ENCODE assay signal across 9 mouse cellular contexts in the genomic region with DNA sequence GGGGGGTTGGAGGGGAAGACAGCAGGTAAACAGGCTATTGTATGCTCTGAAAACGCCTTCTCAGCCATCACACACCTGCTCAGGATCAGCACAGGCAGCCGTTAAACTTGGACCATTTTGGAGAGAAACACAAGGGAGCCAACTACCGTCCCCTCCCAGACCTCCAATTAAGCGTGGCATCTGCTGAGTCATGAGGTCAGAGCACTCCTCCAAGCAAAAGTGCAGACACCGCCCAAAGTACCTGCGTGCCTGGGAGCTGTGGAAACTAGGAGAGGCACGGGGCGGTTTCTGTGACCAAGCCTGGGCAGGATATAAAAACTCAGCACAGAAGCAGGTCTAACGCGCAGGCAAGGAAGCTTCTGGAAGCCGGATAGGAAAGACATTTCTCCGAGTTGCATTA. TPM values are rescaled to one million over a fixed set of nuclear protein-coding genes. Genes with fewer than 3 reads are reported as not detected.
DNase-seq lines count a peak whose midpoint lies in the region; ATAC-seq lines count a peak whose summit lies in the region.
"Had no signal": no experiment of that assay in that cellular context is flagged by ENCODE, and none has a peak within 500 bp of the region (broad histone marks: within the 10 kb centered on the region; RNA-seq: fewer than 3 reads in every experiment).

No protein-coding gene starts in this region.

- H3K9me3 ChIP-seq in neural tube, embryonic 11.5 days (ENCODE audit: control insufficient read depth, low read length), result no peaks in the 10 kb centered on the region
- no peaks in the 10 kb centered on the region for H3K9me3 ChIP-seq in neural tube, embryonic 15.5 days (replicated peaks)

- no peak for ATAC-seq in neural tube, embryonic 11.5 days (ENCODE audit: insufficient read depth, low FRiP score, low TSS enrichment)
- no peak for ATAC-seq in neural tube, embryonic 15.5 days (ENCODE audit: low FRiP score)

- H3K27ac ChIP-seq in neural tube, embryonic 11.5 days (ENCODE audit: low read depth, low read length), result no peak overlapping the region
- H3K27ac ChIP-seq in neural tube, embryonic 15.5 days (replicated peaks), result no peak overlapping the region

- 54% methylated on average over 12 of the region's 12 CpGs for WGBS in neural tube, embryonic 11.5 days
- 43% methylated on average over 12 of the region's 12 CpGs for WGBS in neural tube, embryonic 15.5 days

- no peak overlapping the region for H3K4me2 ChIP-seq in neural tube, embryonic 11.5 days (ENCODE audit: low read depth)
- H3K4me2 ChIP-seq in neural tube, embryonic 15.5 days, result no peak overlapping the region

- 0 out of 2 replicates have a peak, but pooled peaks cover 3% of the 10 kb centered on the region for H3K4me1 ChIP-seq in neural tube, embryonic 11.5 days (ENCODE audit: control insufficient read depth, insufficient read depth, low read length)
- H3K4me1 ChIP-seq in neural tube, embryonic 15.5 days, result peaks cover 5% of the 10 kb centered on the region; the same call in 1 of the 2 replicates

- H3K27me3 ChIP-seq in neural tube, embryonic 11.5 days (ENCODE audit: control insufficient read depth, insufficient read depth, low read length), result no peaks in the 10 kb centered on the region
- H3K27me3 ChIP-seq in neural tube, embryonic 15.5 days (replicated peaks), result no peaks in the 10 kb centered on the region

- DNase-seq in neural tube, embryonic 11.5 days (ENCODE audit: low spot score), result peak; percentile 17
- peak; percentile 24 for DNase-seq in induced T-regulatory cell, adult 2 months (ENCODE audit: low read depth)
- DNase-seq in lung, adult 18-20 months, result peak; percentile 85 to 88
- DNase-seq in testis, postnatal 14 days (ENCODE audit: low spot score), result peak; percentile 20
- DNase-seq in spleen, postnatal 14 days (ENCODE audit: low spot score in 2 of 2), result no peak
- no peak for DNase-seq in adrenal gland, postnatal 25 days
- DNase-seq in layer of hippocampus, postnatal 36 days, result no peak

- no peak overlapping the region for H3K4me3 ChIP-seq in neural tube, embryonic 11.5 days (ENCODE audit: low read depth, low read length)
- H3K4me3 ChIP-seq in neural tube, embryonic 15.5 days (replicated peaks), result no peak overlapping the region

- no peak overlapping the region for H3K9ac ChIP-seq in neural tube, embryonic 11.5 days (ENCODE audit: low read length)
- H3K9ac ChIP-seq in neural tube, embryonic 15.5 days (replicated peaks), result no peak overlapping the region

- no peaks in the 10 kb centered on the region for H3K36me3 ChIP-seq in neural tube, embryonic 11.5 days (ENCODE audit: control insufficient read depth, insufficient read depth, low read length)
- H3K36me3 ChIP-seq in neural tube, embryonic 15.5 days, result no peaks in the 10 kb centered on the region

RNA-seq across cellular contexts. Expression of a gene that starts 54.8 kb away (rescaled TPM):
- polyA plus RNA-seq in neural tube, embryonic 11.5 days (2014; fragmentation: Nextera tagmentation; extraction: Ambion mirVana), result 31.0 and 35.9 TPM in 2 replicates
- 14.2 and 14.4 TPM in 2 replicates for polyA plus RNA-seq in neural tube, embryonic 15.5 days (2015; fragmentation: Nextera tagmentation; extraction: Ambion mirVana)
- 12.1 and 14.1 TPM in 2 replicates for total RNA-seq in adrenal gland, postnatal 25 days (2021)
- 10 to 100 TPM; 23.8 to 24.0 TPM for total RNA-seq in layer of hippocampus, postnatal 36 days (2021)
- total RNA-seq: neutrophil, adult 5-6 weeks had no signal

Comparison
In these comparisons a context has a peak if more than half of its experiments do, and no peak if none do; other contexts are left out.
1. DNase-seq: peak in neural tube, embryonic 11.5 days (single experiment), induced T-regulatory cell, adult 2 months (single experiment), lung, adult 18-20 months (2 of 2) and testis, postnatal 14 days (single experiment); none in spleen, postnatal 14 days (0 of 2), adrenal gland, postnatal 25 days (single experiment) and layer of hippocampus, postnatal 36 days (0 of 2).